Mouse (Mus musculus): ENCODE results near the gene Ttc3.
"Not testable (repeated sequence)": the region's sequence is repeated elsewhere in the genome, so short reads cannot be mapped to it uniquely, and the experiment has no call there.

Ttc3 gene

GRCm38 (mm10) chr16:94436801-94437200, 66.4 kb downstream of the Ttc3 start:
- DNase-seq, result no peak

- DNase-seq, result no peak
These were observed 70.9 kb downstream of the Ttc3 start for GRCm38 (mm10) chr16:94441361-94441760.

GRCm38 (mm10) chr16:94449151-94449550, 78.7 kb downstream of the Ttc3 start:
- DNase-seq, result no peak

- DNase-seq, result no peak
These were observed 79.2 kb downstream of the Ttc3 start for GRCm38 (mm10) chr16:94449632-94450031.

- DNase-seq, result no peak
These were observed 81.4 kb downstream of the Ttc3 start for GRCm38 (mm10) chr16:94451545-94452488.

- DNase-seq, result no peak
These were observed 82.3 kb downstream of the Ttc3 start for GRCm38 (mm10) chr16:94452768-94453167.

GRCm38 (mm10) chr16:94454146-94454545, 83.7 kb downstream of the Ttc3 start:
- no peak for DNase-seq

- DNase-seq, result no peak
These were observed 93.6 kb downstream of the Ttc3 start for GRCm38 (mm10) chr16:94464067-94464466.

- no peak for DNase-seq
These were observed 95.5 kb downstream of the Ttc3 start for GRCm38 (mm10) chr16:94465900-94466299.

GRCm38 (mm10) chr16:94466317-94466716, 95.9 kb downstream of the Ttc3 start:
- DNase-seq, result not testable (repeated sequence)

- DNase-seq, result no peak
These were observed 97.1 kb downstream of the Ttc3 start for GRCm38 (mm10) chr16:94467337-94468055.

GRCm38 (mm10) chr16:94468391-94468790, 98.0 kb downstream of the Ttc3 start:
- DNase-seq, result no peak

GRCm38 (mm10) chr16:94472515-94472951, 102.1 kb downstream of the Ttc3 start:
- DNase-seq, result no peak

GRCm38 (mm10) chr16:94473086-94473822, 102.8 kb downstream of the Ttc3 start:
- no peak for DNase-seq

GRCm38 (mm10) chr16:94484752-94485535, 114.5 kb downstream of the Ttc3 start:
- DNase-seq, result peak; percentile 24

- no peak for DNase-seq
These were observed 116.9 kb downstream of the Ttc3 start for GRCm38 (mm10) chr16:94487341-94487740.

GRCm38 (mm10) chr16:94489326-94489725, 118.9 kb downstream of the Ttc3 start:
- no peak for DNase-seq

- not testable (repeated sequence) for DNase-seq
These were observed 126.8 kb downstream of the Ttc3 start for GRCm38 (mm10) chr16:94497176-94497575.

GRCm38 (mm10) chr16:94497911-94498310, 127.5 kb downstream of the Ttc3 start:
- DNase-seq, result no peak

- DNase-seq, result no peak
These were observed 133.8 kb downstream of the Ttc3 start for GRCm38 (mm10) chr16:94504192-94504591.

- DNase-seq, result no peak
These were observed 136.7 kb downstream of the Ttc3 start for GRCm38 (mm10) chr16:94507071-94507470.

GRCm38 (mm10) chr16:94508769-94509168, 138.4 kb downstream of the Ttc3 start:
- no peak for DNase-seq
